Mouse (Mus musculus) hindbrain, embryonic 11.5 days (tissue): ENCODE results near the gene Cmss1. TPM values are rescaled to one million over a fixed set of nuclear protein-coding genes. Genes with fewer than 3 reads are reported as not detected.

Source experiments
- ATAC-seq: fragments of 200-750 bp; cut with Nextera tagmentation; 2 replicates; pipeline ENCODE4 v1.8.0; 2017; ENCODE audit warnings: mild to moderate bottlenecking, moderate TSS enrichment, moderate library complexity; ENCODE audit not compliant: low FRiP score
- DNase-seq: peaks from one replicate; pipeline ENCODE4 v3.0.0-alpha.2; 2015; ENCODE audit warnings: low spot score
- H3K27ac ChIP-seq: fragments of 300-500 bp; sonication (generic); 2 replicates; pipeline ENCODE4 v1.5.1; 2014; ENCODE audit warnings: mild to moderate bottlenecking, low read depth, low read length
- H3K27me3 ChIP-seq: fragments of 300-500 bp; sonication (generic); 2 replicates; pipeline ENCODE4 v1.6.1; 2014; ENCODE audit warnings: mild to moderate bottlenecking, low read length, moderate library complexity, mixed read lengths; ENCODE audit not compliant: control insufficient read depth, insufficient read depth
- H3K36me3 ChIP-seq: fragments of 300-500 bp; sonication (generic); 2 replicates; pipeline ENCODE4 v1.6.1; 2014; ENCODE audit warnings: mild to moderate bottlenecking, low read length, moderate library complexity, mixed read lengths; ENCODE audit not compliant: control insufficient read depth, insufficient read depth
- H3K4me1 ChIP-seq: fragments of 300-500 bp; sonication (generic); replicated peaks from 2 replicates; pipeline ENCODE4 v1.6.1; 2014; ENCODE audit warnings: low read length, mixed read lengths; ENCODE audit not compliant: control insufficient read depth, insufficient read depth
- H3K4me2 ChIP-seq: fragments of 300-500 bp; sonication (generic); replicated peaks from 2 replicates; pipeline ENCODE4 v1.6.1; 2014; ENCODE audit warnings: mild to moderate bottlenecking, low read depth, low read length
- H3K4me3 ChIP-seq: fragments of 300-500 bp; sonication (generic); 2 replicates; pipeline ENCODE4 v1.5.1; 2014; ENCODE audit warnings: low read depth, low read length
- H3K9ac ChIP-seq: fragments of 300-500 bp; sonication (generic); 2 replicates; pipeline ENCODE4 v1.6.1; 2014; ENCODE audit warnings: low read depth, low read length
- H3K9me3 ChIP-seq: fragments of 300-500 bp; sonication (generic); 2 replicates; pipeline ENCODE4 v1.6.1; 2016; ENCODE audit warnings: low read length; ENCODE audit not compliant: control insufficient read depth
- WGBS: fragments of 180-500 bp; shearing (Covaris S2); extraction: QIAGEN DNeasy Blood & Tissue Kit; methylation state at CpG from one replicate; pipeline ENCODE4 v1.1.7; 2014; 5-methylcytosine and 5-hydroxymethylcytosine counted together
- polyA plus RNA-seq: library from polyadenylated mRNA; unstranded; fragments of >200 nt; fragmentation: Nextera tagmentation; extraction: Ambion mirVana; gene quantifications from 2 replicates; pipeline ENCODE4 v1.2.1, GENCODE M21; 2014

Gene Cmss1
- polyA plus RNA-seq, 1 experiment from 2014 or later = 51.1 TPM

- Histone ChIP-seq H3K9ac (no peak overlapping the region), H3K4me2 (no peak overlapping the region), H3K9me3 (no peaks in the 10 kb centered on the region), H3K4me3 (no peak overlapping the region), H3K36me3 (no peaks in the 10 kb centered on the region), H3K27me3 (no peaks in the 10 kb centered on the region), H3K27ac (no peak overlapping the region), H3K4me1 (no peaks in the 10 kb centered on the region)
- DNase-seq (no peak), ATAC-seq (no peak)
- 19% methylated on average over 2 of the region's 2 CpGs for WGBS
These were observed 104.4 kb downstream of the Cmss1 start for GRCm38 (mm10) chr16:57502230-57502629.

- H3K36me3 ChIP-seq = no peaks in the 10 kb centered on the region
- no peak overlapping the region for H3K4me2 ChIP-seq
- ATAC-seq (no peak), DNase-seq (no peak)
- peaks cover 6% of the 10 kb centered on the region; the same call in 1 of the 2 replicates for H3K4me1 ChIP-seq
- H3K4me3 ChIP-seq = no peak overlapping the region
- 63% methylated on average over 3 of the region's 3 CpGs for WGBS
- H3K27me3 ChIP-seq = no peaks in the 10 kb centered on the region
- no peak overlapping the region for H3K9ac ChIP-seq
- H3K27ac ChIP-seq = no peak overlapping the region
- H3K9me3 ChIP-seq = no peaks in the 10 kb centered on the region
These were observed 105.8 kb downstream of the Cmss1 start for GRCm38 (mm10) chr16:57500851-57501250.

GRCm38 (mm10) chr16:57496437-57497173 is 110.1 kb downstream of the Cmss1 start:
- Histone ChIP-seq H3K4me1 (peaks cover 6% of the 10 kb centered on the region; the same call in 1 of the 2 replicates), H3K27me3 (no peaks in the 10 kb centered on the region), H3K9ac (no peak overlapping the region), H3K36me3 (no peaks in the 10 kb centered on the region), H3K4me3 (no peak overlapping the region), H3K4me2 (no peak overlapping the region), H3K27ac (no peak overlapping the region), H3K9me3 (no peaks in the 10 kb centered on the region)
- WGBS = 52% methylated on average over 10 of the region's 10 CpGs
- DNase-seq = peak; percentile 22
- peak; percentile 68 for ATAC-seq

- DNase-seq = no peak
- Histone ChIP-seq H3K4me3 (no peak overlapping the region), H3K4me2 (no peak overlapping the region), H3K27ac (no peak overlapping the region), H3K27me3 (no peaks in the 10 kb centered on the region), H3K4me1 (peaks cover 6% of the 10 kb centered on the region; the same call in 1 of the 2 replicates), H3K9me3 (no peaks in the 10 kb centered on the region), H3K36me3 (no peaks in the 10 kb centered on the region), H3K9ac (no peak overlapping the region)
- WGBS = 90% methylated on average over 10 of the region's 10 CpGs
- no peak for ATAC-seq
These were observed 111.0 kb downstream of the Cmss1 start for GRCm38 (mm10) chr16:57495476-57496203.

GRCm38 (mm10) chr16:57491853-57492252 is 114.8 kb downstream of the Cmss1 start:
- WGBS = 92% methylated on average over 4 of the region's 4 CpGs
- H3K9me3 ChIP-seq = no peaks in the 10 kb centered on the region
- H3K9ac ChIP-seq = no peak overlapping the region
- peaks cover 5% of the 10 kb centered on the region; the same call in 1 of the 2 replicates for H3K4me1 ChIP-seq
- no peak overlapping the region for H3K4me2 ChIP-seq
- H3K27me3 ChIP-seq = no peaks in the 10 kb centered on the region
- H3K4me3 ChIP-seq = no peak overlapping the region
- no peak for DNase-seq
- no peak for ATAC-seq
- no peak overlapping the region for H3K27ac ChIP-seq
- H3K36me3 ChIP-seq = no peaks in the 10 kb centered on the region

- Histone ChIP-seq H3K27me3 (no peaks in the 10 kb centered on the region), H3K36me3 (no peaks in the 10 kb centered on the region), H3K4me2 (no peak overlapping the region), H3K4me1 (no peaks in the 10 kb centered on the region), H3K27ac (no peak overlapping the region), H3K9ac (no peak overlapping the region), H3K9me3 (no peaks in the 10 kb centered on the region), H3K4me3 (no peak overlapping the region)
- 92% methylated on average over 8 of the region's 8 CpGs for WGBS
- DNase-seq = no peak
- no peak for ATAC-seq
These were observed 116.0 kb downstream of the Cmss1 start for GRCm38 (mm10) chr16:57490691-57491090.

GRCm38 (mm10) chr16:57488661-57489060 is 118.0 kb downstream of the Cmss1 start:
- Histone ChIP-seq H3K4me2 (no peak overlapping the region), H3K4me3 (no peak overlapping the region), H3K27me3 (no peaks in the 10 kb centered on the region), H3K9ac (no peak overlapping the region), H3K36me3 (no peaks in the 10 kb centered on the region), H3K9me3 (no peaks in the 10 kb centered on the region), H3K27ac (no peak overlapping the region), H3K4me1 (no peaks in the 10 kb centered on the region)
- DNase-seq (no peak), ATAC-seq (no peak)

- Histone ChIP-seq H3K27me3 (no peaks in the 10 kb centered on the region), H3K9me3 (no peaks in the 10 kb centered on the region), H3K4me1 (no peaks in the 10 kb centered on the region), H3K27ac (no peak overlapping the region), H3K4me3 (no peak overlapping the region), H3K36me3 (no peaks in the 10 kb centered on the region), H3K9ac (no peak overlapping the region), H3K4me2 (no peak overlapping the region)
- 90% methylated on average over 5 of the region's 5 CpGs for WGBS
- ATAC-seq (no peak), DNase-seq (no peak)
These were observed 120.4 kb downstream of the Cmss1 start for GRCm38 (mm10) chr16:57486266-57486665.

GRCm38 (mm10) chr16:57485265-57485664 is 121.4 kb downstream of the Cmss1 start:
- Histone ChIP-seq H3K9ac (no peak overlapping the region), H3K9me3 (no peaks in the 10 kb centered on the region), H3K36me3 (no peaks in the 10 kb centered on the region), H3K27ac (no peak overlapping the region), H3K4me1 (no peaks in the 10 kb centered on the region), H3K4me3 (no peak overlapping the region), H3K27me3 (no peaks in the 10 kb centered on the region), H3K4me2 (no peak overlapping the region)
- DNase-seq (no peak), ATAC-seq (no peak)
- 89% methylated on average over 9 of the region's 9 CpGs for WGBS
